Mouse (Mus musculus) ES-Bruce4 (cell line): Measurements from ENCODE around the gene Nsun2.

ENCODE experiments used
- CTCF ChIP-seq: IDR thresholded peaks from one replicate; pipeline ENCODE4 v1.8.1; 2011; ENCODE audit warnings: low read depth, low read length
- EP300 ChIP-seq: IDR thresholded peaks from 2 replicates; pipeline ENCODE4 v1.6.1; 2011; ENCODE audit warnings: low read depth, low read length; ENCODE audit not compliant: insufficient read depth

DNA sequence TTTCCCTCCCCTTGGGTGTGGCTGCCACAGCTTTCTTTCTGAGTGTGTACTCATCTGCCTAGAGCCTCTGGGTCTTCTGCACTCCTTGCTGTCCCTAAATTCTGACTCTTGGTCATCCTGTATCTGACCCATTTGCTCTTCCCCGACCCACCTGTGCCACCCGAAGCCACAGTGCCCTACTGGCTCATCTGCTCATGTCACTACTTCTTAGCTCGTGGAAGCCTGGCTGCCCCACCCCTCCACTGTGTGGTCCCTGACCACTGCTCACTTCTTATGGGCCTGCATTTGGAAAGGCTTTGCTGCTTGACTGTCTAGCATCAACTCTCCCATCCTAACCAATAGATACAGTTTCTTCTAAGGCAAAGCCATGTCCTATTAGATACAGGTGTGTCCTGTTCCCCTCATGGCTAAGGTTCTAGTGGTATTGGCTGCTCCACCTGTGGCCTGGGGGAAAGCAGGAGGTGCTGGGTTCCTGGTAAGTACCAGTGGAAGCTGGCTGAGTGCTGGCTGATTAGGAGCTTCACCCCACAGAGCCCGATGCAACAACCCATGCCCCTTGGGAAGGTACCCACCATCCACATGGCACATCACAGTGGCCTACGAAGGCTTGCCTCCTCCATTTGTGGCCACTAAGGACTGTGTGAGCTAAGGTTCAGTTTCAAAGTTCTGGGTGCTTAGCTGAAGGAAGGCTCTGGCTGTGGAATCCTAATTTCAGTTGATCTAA, 139.8 kb downstream of the Nsun2 start:
- TF ChIP-seq CTCF = no peak
- TF ChIP-seq EP300 = no peak
